Mouse (Mus musculus) heart, adult 2 months (tissue): ENCODE measurements around the gene Ppp1r32. TPM values are rescaled to one million over a fixed set of nuclear protein-coding genes. Genes with fewer than 3 reads are reported as not detected.

ENCODE experiments used
- DNase-seq, 2 experiments: peaks; one replicate each; pipeline ENCODE4 v3.0.0; 2021
- H3K27ac ChIP-seq: fragments of 200-600 bp; 2 replicates; pipeline ENCODE4 v1.8.1; 2022
- H3K27me3 ChIP-seq: fragments of 200-500 bp; 2 replicates; pipeline ENCODE4 v1.6.1; 2012; ENCODE audit warnings: mild to moderate bottlenecking, low read length, inconsistent platforms, mixed read lengths; ENCODE audit not compliant: control insufficient read depth, insufficient read depth
- H3K36me3 ChIP-seq: fragments of 200-500 bp; 2 replicates; pipeline ENCODE4 v1.6.1; 2012; ENCODE audit warnings: low read length, inconsistent platforms; ENCODE audit not compliant: control insufficient read depth, insufficient read depth
- H3K4me1 ChIP-seq: fragments of 200-500 bp; 2 replicates; pipeline ENCODE4 v1.6.1; 2011; ENCODE audit warnings: low read length; ENCODE audit not compliant: control insufficient read depth, insufficient read depth
- H3K4me3 ChIP-seq: fragments of 200-600 bp; 2 replicates; pipeline ENCODE4 v1.8.1; 2022
- H3K79me2 ChIP-seq: fragments of 200-500 bp; replicated peaks from 2 replicates; pipeline ENCODE4 v1.6.1; 2012; ENCODE audit warnings: mild to moderate bottlenecking, inconsistent platforms, low read length, moderate library complexity, mixed read lengths; ENCODE audit not compliant: control insufficient read depth, insufficient read depth
- H3K9ac ChIP-seq: fragments of 200-500 bp; 2 replicates; pipeline ENCODE4 v1.6.1; 2012; ENCODE audit warnings: low read depth, mild to moderate bottlenecking, control low read depth, inconsistent platforms, low read length, mixed read lengths
- CTCF ChIP-seq: fragments of 200-600 bp; IDR thresholded peaks from 2 replicates; pipeline ENCODE4 v1.8.1; 2022; ENCODE audit warnings: antibody characterized with exemption, mild to moderate bottlenecking, moderate library complexity
- EP300 ChIP-seq: fragments of 200-500 bp; IDR thresholded peaks from 2 replicates; pipeline ENCODE4 v1.6.1; 2011; ENCODE audit warnings: low read depth, low read length, control low read depth; ENCODE audit not compliant: insufficient read depth
- POLR2A ChIP-seq: fragments of 200-500 bp; IDR thresholded peaks from 2 replicates; pipeline ENCODE4 v1.6.1; 2011; ENCODE audit warnings: mild to moderate bottlenecking, low read depth, low read length, control low read depth; ENCODE audit not compliant: insufficient read depth
- WGBS: fragments of 180-500 bp; shearing (Covaris S2); methylation state at CpG from one replicate; pipeline ENCODE4 v1.1.7; 2018; 5-methylcytosine and 5-hydroxymethylcytosine counted together
- intact Hi-C: fragments of 180-260 bp; cut with DNase I; formaldehyde crosslinking; loops from one replicate; pipeline ENCODE4 v1.15.1; 2025
- long read RNA-seq: library from polyadenylated mRNA; stranded (forward); transcript quantifications from one replicate; pipeline ENCODE4 v2.0.0, GENCODE M21; 2021
- polyA plus RNA-seq: library from polyadenylated mRNA; depleted of rRNA; stranded (reverse); fragments of >200 nt; gene quantifications from 2 replicates; pipeline ENCODE4 v1.2.3, GENCODE M21; 2012; rRNA removed
- total RNA-seq, 2 experiments: library from RNA; stranded (reverse); gene quantifications; 2 replicates each; pipeline ENCODE4 v1.2.3; 2021

Gene Ppp1r32
- total RNA-seq = under 1 TPM; 0.16 to 0.29 TPM
- polyA plus RNA-seq = 0.20 and 1.1 TPM in 2 replicates
- long read RNA-seq = 0 reads

- no peaks in the 10 kb centered on the region; the same call in 1 of the 2 replicates for H3K27me3 ChIP-seq
- no peaks in the 10 kb centered on the region for H3K79me2 ChIP-seq
- no peaks in the 10 kb centered on the region for H3K36me3 ChIP-seq
- no peak within 1 kb of the TSS for H3K9ac ChIP-seq
- no peak within 1 kb of the TSS for H3K4me3 ChIP-seq
- no peak within 1 kb of the TSS for H3K27ac ChIP-seq
- no peak for DNase-seq
- 34% methylated on average over 6 of the region's 6 CpGs for WGBS
- no peak for TF ChIP-seq CTCF
- no peak for TF ChIP-seq EP300
- no peak for TF ChIP-seq POLR2A
- H3K4me1 ChIP-seq = no peaks in the 10 kb centered on the region
- intact Hi-C loops = loop anchor here (5.0 kb wide), 1 partner anchor 90 kb away; no protein-coding TSS in a partner anchor
Observed at GRCm38 (mm10) chr19:10482703-10483102, at the start of gene Ppp1r32. TSS of gene Ppp1r32 (minus strand) at chr19:10482928.

GRCm38 (mm10) chr19:10530082-10530481 lies 47.4 kb upstream of the Ppp1r32 start:
- no peak for DNase-seq
- H3K4me3 ChIP-seq = no peak overlapping the region

GRCm38 (mm10) chr19:10525910-10526309 lies 43.2 kb upstream of the Ppp1r32 start, which contains the start of gene Sdhaf2:
TSS of gene Sdhaf2 (minus strand) at chr19:10526142.
- Histone ChIP-seq H3K9ac (peak within 1 kb of the TSS; percentile 95), H3K27me3 (no peaks in the 10 kb centered on the region), H3K4me1 (peaks cover 10% of the 10 kb centered on the region), H3K27ac (peak within 1 kb of the TSS; percentile 99), H3K79me2 (peaks cover 6% of the 10 kb centered on the region; the same call in 1 of the 2 replicates), H3K4me3 (peak within 1 kb of the TSS; percentile 87), H3K36me3 (peaks cover 29% of the 10 kb centered on the region)
- under 1% methylated on average over 11 of the region's 11 CpGs for WGBS
- TF ChIP-seq EP300 (no peak), CTCF (peak; percentile 70)
- intact Hi-C loops = loop anchor here (1.0 to 10.0 kb wide), 4 partner anchors 29 to 1479 kb away; partner anchors contain the start of genes Cyb561a3 and Tmem138
- DNase-seq = no peak

More at GRCm38 (mm10) chr19:10530082-10530481, 47.4 kb upstream of the Ppp1r32 start:
- intact Hi-C loops = no loop called here
- 98% methylated on average over 1 of the region's 1 CpGs for WGBS
- no peaks in the 10 kb centered on the region for H3K27me3 ChIP-seq
- peaks cover 7% of the 10 kb centered on the region; the same call in 1 of the 2 replicates for H3K79me2 ChIP-seq
- no peak overlapping the region for H3K9ac ChIP-seq
- no peak overlapping the region for H3K27ac ChIP-seq
- no peak for TF ChIP-seq EP300
- no peak for TF ChIP-seq POLR2A
- peak; percentile 47 for TF ChIP-seq CTCF
- H3K36me3 ChIP-seq = peaks cover 29% of the 10 kb centered on the region
- H3K4me1 ChIP-seq = peaks cover 10% of the 10 kb centered on the region

- Histone ChIP-seq H3K9ac (peak within 1 kb of the TSS; percentile 95), H3K4me1 (peaks cover 10% of the 10 kb centered on the region), H3K27me3 (no peaks in the 10 kb centered on the region), H3K4me3 (peak within 1 kb of the TSS; percentile 87), H3K27ac (peak within 1 kb of the TSS; percentile 99), H3K79me2 (peaks cover 3% of the 10 kb centered on the region; the same call in 1 of the 2 replicates), H3K36me3 (peaks cover 27% of the 10 kb centered on the region)
- TF ChIP-seq CTCF = no peak
- peak; percentile 73; the same call in 1 of the 2 replicates for TF ChIP-seq POLR2A
- 0 out of 2 replicates have a peak, but pooled peaks have one; percentile 48 for TF ChIP-seq EP300
- intact Hi-C loops = loop anchor here (1.0 to 10.0 kb wide), 4 partner anchors 29 to 1479 kb away; partner anchors contain the start of genes Cyb561a3 and Tmem138
- WGBS = under 1% methylated on average over 81 of the region's 93 CpGs
- DNase-seq = peak; percentile 89 to 94
Observed at GRCm38 (mm10) chr19:10525106-10525901, 42.6 kb upstream of the Ppp1r32 start, which contains the start of gene Cpsf7. TSS of gene Cpsf7 (plus strand) at chr19:10525266.

GRCm38 (mm10) chr19:10524784-10525105 lies 42.0 kb upstream of the Ppp1r32 start:
- H3K27ac ChIP-seq = peak overlapping the region; percentile 99
- H3K27me3 ChIP-seq = no peaks in the 10 kb centered on the region
- intact Hi-C loops = loop anchor here (1.0 to 10.0 kb wide), 4 partner anchors 30 to 1480 kb away; partner anchors contain the start of genes Cyb561a3 and Tmem138
- H3K79me2 ChIP-seq = peaks cover 3% of the 10 kb centered on the region; the same call in 1 of the 2 replicates
- peaks cover 10% of the 10 kb centered on the region for H3K4me1 ChIP-seq
- peak overlapping the region; percentile 87 for H3K4me3 ChIP-seq
- under 1% methylated on average over 19 of the region's 19 CpGs for WGBS
- peaks cover 25% of the 10 kb centered on the region for H3K36me3 ChIP-seq
- TF ChIP-seq POLR2A = no peak; the same call in none of the 2 replicates
- TF ChIP-seq CTCF = no peak
- TF ChIP-seq EP300 = no peak
- peak overlapping the region; percentile 90 for H3K9ac ChIP-seq
- DNase-seq = no peak
